Mouse (Mus musculus): ENCODE data around the gene Dgkh.

Dgkh gene

GRCm38 (mm10) chr14:78674606-78675005, 58.0 kb downstream of the Dgkh start:
- in situ Hi-C loops (cut with MseI, MboI), result loop anchor here (25.0 kb wide), 2 partner anchors 438 to 638 kb away; partner anchors contain the start of gene Rgcc (in 2 of the 2)

DNA sequence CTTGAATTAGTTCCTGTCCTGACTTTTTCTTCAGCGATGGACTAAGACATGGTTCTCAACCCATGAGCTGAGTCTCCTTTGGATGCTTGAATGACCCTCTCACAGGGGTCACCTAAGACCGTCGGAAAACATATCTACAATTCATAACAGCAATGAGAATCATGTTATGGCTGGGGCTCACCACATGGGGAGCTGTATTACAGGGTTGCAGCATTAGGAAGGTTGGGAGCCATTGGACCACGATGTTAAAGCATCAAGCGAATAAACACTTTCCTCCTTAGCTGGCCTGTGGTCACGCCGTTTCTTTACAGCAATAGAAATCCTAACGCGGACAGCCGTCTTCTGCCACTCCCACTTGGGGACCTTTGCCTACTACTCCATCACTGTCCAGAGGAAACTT, 62.6 kb downstream of the Dgkh start:
- in situ Hi-C loops (cut with MseI, MboI), result loop anchor here (25.0 kb wide), 2 partner anchors 442 to 642 kb away; partner anchors contain the start of gene Rgcc (in 2 of the 2)

- in situ Hi-C loops (cut with MseI, MboI), result loop anchor here (25.0 kb wide), 2 partner anchors 444 to 644 kb away; partner anchors contain the start of gene Rgcc (in 2 of the 2)
Measured at GRCm38 (mm10) chr14:78668291-78668690, 64.3 kb downstream of the Dgkh start.

GRCm38 (mm10) chr14:78667763-78668162, 64.8 kb downstream of the Dgkh start:
- in situ Hi-C loops (cut with MseI, MboI), result loop anchor here (25.0 kb wide), 2 partner anchors 445 to 645 kb away; partner anchors contain the start of gene Rgcc (in 2 of the 2)

GRCm38 (mm10) chr14:78662641-78663040, 69.9 kb downstream of the Dgkh start:
- in situ Hi-C loops (cut with MseI, MboI), result loop anchor here (25.0 kb wide), 2 partner anchors 450 to 650 kb away; partner anchors contain the start of gene Rgcc (in 2 of the 2)

DNA sequence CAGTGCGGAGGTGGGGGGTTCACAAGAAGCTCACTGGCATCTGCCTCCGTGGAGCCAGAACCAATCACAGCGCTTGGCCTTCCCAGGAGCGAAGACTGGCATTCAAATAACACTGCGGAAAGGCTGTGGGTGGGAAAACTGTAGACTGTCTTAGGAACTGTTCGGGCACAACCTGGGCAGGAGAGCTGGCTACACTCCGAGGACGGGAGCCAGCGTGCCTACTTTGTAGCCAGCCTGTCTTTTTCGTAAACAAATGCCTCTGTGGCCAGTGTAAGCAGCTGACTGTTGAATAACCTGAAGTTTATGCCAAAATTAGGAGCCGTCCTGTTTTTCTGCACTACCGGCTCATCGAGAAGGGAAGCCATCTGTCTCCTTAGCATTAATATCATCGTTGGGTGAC, 71.1 kb downstream of the Dgkh start:
- in situ Hi-C loops (cut with MseI, MboI), result loop anchor here (25.0 kb wide), 2 partner anchors 451 to 651 kb away; partner anchors contain the start of gene Rgcc (in 2 of the 2)

- in situ Hi-C loops (cut with MseI, MboI), result loop anchor here (25.0 kb wide), 2 partner anchors 454 to 654 kb away; partner anchors contain the start of gene Rgcc (in 2 of the 2)
Measured at GRCm38 (mm10) chr14:78658697-78659096, 73.9 kb downstream of the Dgkh start.

DNA sequence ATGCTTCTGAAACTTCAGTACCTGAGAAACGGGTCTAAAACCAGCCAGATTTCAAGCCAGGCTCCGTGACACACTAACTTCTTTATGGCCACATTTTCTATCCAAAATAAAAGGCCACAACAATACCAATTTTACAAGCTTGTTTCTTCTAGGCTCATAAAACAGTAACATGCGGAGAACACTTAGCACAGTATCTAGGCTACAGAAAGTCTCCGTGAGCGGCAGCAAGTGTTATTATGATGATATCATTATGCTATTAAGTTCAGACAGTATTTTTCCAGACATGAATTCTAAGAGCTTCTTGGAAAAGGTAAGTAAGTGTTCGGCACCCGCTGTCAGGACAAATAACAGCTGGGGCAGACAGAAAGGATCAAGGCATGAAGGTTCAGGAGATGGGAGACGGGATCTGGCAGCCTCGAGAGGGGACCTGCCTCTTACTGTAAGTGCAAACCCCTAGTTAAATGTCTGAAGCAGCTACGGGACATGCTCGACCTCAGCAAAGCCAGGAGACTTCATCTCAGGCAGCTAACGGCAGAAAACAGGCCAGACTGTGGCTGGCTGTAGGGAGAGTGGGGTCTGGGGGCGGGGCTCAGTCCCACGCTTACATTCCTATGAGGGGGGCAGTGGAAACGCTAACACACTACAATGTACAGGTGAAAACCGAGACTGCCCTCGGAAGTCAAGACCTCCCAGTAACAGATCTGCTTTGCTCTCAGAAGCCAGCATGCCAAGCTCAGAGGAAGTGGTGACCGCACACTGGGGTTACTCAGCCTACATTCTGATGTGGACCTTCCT, 75.5 kb downstream of the Dgkh start:
- in situ Hi-C loops (cut with MseI, MboI), result loop anchor here (25.0 kb wide), 2 partner anchors 455 to 655 kb away; partner anchors contain the start of gene Rgcc (in 2 of the 2)

GRCm38 (mm10) chr14:78654939-78655556, 77.5 kb downstream of the Dgkh start:
- in situ Hi-C loops (cut with MseI, MboI), result loop anchor here (25.0 kb wide), 2 partner anchors 457 to 657 kb away; partner anchors contain the start of gene Rgcc (in 2 of the 2)

- in situ Hi-C loops (cut with MseI, MboI), result loop anchor here (25.0 kb wide), 2 partner anchors 458 to 658 kb away; partner anchors contain the start of gene Rgcc (in 2 of the 2)
Measured at GRCm38 (mm10) chr14:78654196-78654595, 78.4 kb downstream of the Dgkh start.

- in situ Hi-C loops (cut with MseI, MboI), result loop anchor here (25.0 kb wide), 2 partner anchors 459 to 659 kb away; partner anchors contain the start of gene Rgcc (in 2 of the 2)
Measured at GRCm38 (mm10) chr14:78653333-78653732, 79.2 kb downstream of the Dgkh start.

DNA sequence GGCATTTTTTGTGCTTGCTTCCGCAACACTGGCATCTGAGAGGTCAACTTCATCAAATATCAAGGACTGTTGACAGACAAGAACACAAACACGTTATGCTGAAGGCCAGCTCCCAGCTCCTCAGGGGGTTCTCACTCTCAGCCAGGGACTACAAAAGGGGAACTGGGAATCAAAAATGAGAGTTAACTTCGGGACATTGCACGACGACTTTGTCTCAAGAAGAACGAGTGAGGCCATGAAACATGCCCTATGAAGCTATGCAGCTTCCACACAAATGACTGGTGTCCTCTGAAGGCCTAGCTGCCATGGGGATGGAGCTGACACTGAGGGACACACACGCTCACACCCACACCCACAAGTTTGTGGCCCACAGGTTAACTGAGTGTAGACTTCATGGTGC, 80.9 kb downstream of the Dgkh start:
- in situ Hi-C loops (cut with MseI, MboI), result loop anchor here (25.0 kb wide), 2 partner anchors 461 to 661 kb away; partner anchors contain the start of gene Rgcc (in 2 of the 2)

- in situ Hi-C loops (cut with MseI, MboI), result loop anchor here (25.0 kb wide), 2 partner anchors 462 to 662 kb away; partner anchors contain the start of gene Rgcc (in 2 of the 2)
Measured at GRCm38 (mm10) chr14:78650379-78651095, 82.0 kb downstream of the Dgkh start.

DNA sequence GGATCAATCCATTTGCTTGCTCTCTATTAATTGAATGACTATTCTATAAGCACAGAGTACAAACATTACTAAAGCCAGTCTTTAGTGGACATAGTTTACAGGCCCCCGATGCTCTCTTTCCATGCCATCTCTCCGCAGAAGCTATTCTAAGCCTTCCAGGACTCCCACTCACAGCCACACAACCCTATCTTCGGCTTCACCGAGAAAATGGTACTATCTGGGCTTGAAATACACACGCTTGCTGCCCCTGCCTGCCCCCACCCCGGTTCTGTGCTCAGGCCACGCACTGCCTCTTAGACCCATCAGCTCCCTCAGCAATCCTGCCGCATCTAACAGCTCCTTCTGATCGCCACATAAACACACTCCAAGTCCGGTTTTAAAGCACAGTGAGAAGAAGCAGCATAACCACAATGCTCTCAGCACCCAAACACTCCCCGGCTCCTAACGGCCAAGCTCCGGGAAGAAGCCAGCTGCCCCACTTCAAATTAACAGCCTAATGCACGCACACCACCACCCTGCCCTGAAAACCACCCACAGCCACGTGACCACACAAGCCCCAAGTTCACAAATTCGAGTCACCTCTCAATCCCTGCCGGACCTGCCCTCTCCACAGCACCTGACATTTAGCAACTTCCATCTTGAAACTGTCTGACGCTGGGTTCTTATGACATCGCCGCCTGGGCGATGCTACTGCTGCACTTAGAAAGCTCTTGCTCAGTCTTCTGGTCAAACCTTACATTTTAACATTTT, 82.9 kb downstream of the Dgkh start:
- in situ Hi-C loops (cut with MseI, MboI), result loop anchor here (25.0 kb wide), 2 partner anchors 463 to 663 kb away; partner anchors contain the start of gene Rgcc (in 2 of the 2)

- in situ Hi-C loops (cut with MseI, MboI), result no loop called here
Measured at GRCm38 (mm10) chr14:78645622-78646021, 87.0 kb downstream of the Dgkh start.

GRCm38 (mm10) chr14:78641314-78641713, 91.3 kb downstream of the Dgkh start:
- in situ Hi-C loops (cut with MseI, MboI), result no loop called here

DNA sequence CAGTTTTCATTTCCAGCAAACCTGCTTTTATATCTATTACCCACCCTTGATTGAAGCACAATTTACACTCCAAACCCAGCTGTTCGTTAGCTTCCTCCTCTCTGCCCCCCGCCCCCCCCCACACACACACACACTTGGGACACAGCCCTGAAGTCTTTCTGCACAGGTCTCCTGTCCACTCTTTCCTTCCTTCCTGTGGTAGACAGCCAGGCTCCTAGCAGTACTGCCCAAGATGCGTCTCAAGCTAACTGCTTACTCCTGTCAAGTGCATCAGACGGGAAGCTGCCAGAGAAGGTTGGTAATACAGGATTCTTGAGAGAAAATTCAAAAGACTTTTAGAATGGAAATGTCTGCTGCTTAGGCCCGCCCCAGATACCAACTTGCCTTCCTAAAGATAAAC, 92.9 kb downstream of the Dgkh start:
- in situ Hi-C loops (cut with MseI, MboI), result no loop called here

- in situ Hi-C loops (cut with MseI, MboI), result no loop called here
Measured at GRCm38 (mm10) chr14:78635612-78636400, 96.8 kb downstream of the Dgkh start.

DNA sequence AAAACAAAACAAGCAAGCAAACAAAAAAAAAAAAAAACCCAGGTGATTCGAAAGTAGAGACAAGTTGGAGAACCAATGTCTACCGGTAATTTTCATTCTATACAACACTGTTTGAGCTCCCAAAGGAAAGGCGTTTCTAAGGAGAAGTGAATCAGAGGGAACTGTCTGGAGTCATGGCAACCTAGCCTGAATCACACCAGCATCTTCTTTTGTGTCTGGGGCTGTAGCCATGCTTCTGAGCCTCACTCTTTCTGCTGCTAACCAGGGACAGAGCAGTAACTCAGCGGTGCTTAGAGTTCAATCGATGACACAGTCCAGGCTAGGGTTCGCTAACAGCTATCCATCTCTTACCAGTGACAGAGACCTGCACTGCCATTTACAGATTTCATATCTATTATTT, 99.8 kb downstream of the Dgkh start:
- in situ Hi-C loops (cut with MseI, MboI), result no loop called here

Data from mouse trophoblast stem cell (cell line).